Mouse (Mus musculus): ENCODE results near the gene Tff2. TPM values are rescaled to one million over a fixed set of nuclear protein-coding genes. Genes with fewer than 3 reads are reported as not detected.
A peak's percentile ranks its signal among the peaks of the same experiment; 100 is the strongest.

Gene Tff2
- total RNA-seq, 2 experiments from 2014 or later, result not detected

DNA sequence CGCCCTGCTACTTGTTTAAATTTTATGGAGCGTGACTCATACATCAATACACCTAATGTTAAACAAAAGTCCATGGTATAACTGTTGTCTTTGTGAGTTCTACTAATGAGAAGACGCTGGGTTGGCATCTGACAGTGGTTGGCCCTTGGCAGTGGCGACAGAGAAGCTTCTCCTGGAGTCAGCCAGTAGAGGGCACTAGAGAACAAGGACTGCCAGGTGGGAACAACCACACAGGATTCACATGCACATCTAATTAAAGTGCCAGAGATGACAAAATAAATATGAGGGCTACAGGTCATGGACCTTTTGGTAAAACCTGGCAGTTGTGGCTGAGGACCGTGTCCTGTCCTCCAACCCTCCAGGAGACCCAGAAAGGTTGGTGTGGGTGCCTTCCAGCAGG lies 5.7 kb downstream of the Tff2 start:
- peak; percentile 91 for ATAC-seq (replicated peaks; ENCODE audit: poor library complexity)

DNA sequence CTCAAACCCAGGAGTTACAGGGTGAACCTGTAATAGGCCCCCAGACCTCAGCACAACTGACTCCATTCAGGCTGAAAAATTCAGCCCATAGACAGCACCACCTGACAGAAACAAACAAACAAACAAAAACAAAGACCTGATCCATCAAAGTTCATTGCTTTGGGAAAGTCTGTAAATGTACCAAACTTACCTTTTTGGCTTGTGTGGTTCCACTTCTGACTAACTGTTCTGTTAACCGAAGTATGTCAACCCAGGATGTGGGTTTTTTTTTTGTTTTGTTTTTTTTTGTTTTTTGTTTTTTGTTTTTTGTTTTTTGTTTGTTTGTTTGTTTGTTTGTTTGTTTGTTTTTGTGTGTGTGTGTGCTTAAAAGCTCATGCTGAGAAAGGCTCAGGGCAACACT lies 7.3 kb downstream of the Tff2 start:
- ATAC-seq (replicated peaks; ENCODE audit: poor library complexity), result no peak

DNA sequence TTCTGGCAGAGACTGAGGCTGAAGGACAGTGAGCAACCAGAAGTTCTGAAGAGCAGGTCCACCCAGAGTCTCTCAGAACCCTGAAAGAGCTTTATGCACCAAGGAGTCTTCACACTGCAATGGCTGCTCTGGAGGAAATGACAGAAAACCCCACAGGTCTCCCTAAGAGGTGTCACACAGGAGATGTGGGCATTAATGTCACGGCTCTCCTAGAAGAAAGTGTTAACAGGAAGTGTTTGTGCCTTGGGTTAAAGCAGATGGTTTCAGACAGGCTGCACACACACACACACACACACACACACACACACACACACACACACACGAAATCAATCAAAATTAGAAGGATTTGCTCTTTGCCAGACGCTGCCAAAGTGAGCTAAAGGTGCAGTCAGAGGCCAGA lies 7.8 kb downstream of the Tff2 start:
- no peak for ATAC-seq (replicated peaks; ENCODE audit: poor library complexity)

DNA sequence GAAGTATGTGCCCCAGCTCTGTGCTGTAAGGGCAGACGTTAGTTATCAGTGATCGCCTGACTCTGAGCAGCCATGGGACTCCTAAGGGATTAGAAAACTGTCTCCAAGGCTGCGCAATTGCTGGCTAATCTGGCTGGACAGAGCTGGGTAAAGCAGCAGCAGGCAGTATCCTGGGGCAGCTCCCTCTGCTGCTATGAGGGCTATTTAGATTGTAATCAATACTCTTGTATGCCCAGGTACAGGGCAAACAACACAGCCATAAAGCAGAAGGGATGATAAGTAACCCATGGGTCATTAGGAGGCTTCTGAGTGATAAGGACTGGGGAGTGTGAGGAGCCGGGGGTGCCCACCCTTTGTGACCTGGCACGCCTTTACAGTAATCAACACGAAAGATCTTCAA lies 9.2 kb downstream of the Tff2 start:
- ATAC-seq (replicated peaks; ENCODE audit: poor library complexity), result no peak

DNA sequence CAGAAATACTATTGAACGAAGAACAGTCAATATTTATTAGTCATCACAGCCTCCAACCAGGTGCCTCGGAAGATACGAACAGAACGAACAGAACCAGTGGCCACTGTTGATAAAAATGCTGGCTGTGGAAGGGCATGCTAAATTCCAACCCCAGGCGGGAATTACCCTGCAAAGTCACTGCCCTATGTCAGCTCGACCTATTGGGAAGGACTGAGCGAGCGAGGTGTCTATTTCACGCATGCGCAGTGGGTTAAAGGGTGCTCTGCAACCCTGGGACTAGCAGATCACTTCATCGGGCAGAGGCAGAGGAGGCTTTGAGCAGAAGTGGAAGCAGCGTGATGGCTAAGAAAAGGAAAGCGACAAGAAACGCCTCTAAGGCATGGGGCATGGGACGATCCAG lies 10.3 kb downstream of the Tff2 start:
- no peak for ATAC-seq (replicated peaks; ENCODE audit: poor library complexity)

DNA sequence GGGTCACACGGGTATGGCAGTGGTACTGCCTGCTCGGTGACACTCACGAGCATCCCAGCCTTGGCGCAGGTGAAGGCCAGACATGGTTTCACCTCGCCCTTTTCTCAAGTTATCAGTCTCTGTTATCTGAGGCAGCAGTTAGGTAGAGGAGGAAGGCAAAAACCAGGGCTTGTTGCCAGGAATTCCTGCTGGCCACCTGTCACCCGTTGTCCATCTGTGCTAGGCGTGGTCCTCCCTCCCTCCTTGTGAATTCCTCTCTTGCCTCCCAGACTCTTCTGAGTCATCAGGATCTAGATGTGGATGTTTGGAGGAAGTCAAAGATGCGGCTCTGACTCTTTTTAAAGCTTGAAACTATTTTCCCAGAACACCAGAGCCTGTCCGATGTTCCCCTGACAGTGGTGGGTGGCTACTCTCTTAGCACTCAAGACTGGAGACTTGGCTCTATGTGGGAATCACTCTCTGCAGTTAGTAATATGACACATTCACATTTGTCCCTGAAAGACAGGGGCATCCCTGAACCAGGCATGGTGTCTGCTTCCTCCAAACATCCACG lies 12.7 kb downstream of the Tff2 start:
- ATAC-seq (replicated peaks; ENCODE audit: poor library complexity), result no peak

DNA sequence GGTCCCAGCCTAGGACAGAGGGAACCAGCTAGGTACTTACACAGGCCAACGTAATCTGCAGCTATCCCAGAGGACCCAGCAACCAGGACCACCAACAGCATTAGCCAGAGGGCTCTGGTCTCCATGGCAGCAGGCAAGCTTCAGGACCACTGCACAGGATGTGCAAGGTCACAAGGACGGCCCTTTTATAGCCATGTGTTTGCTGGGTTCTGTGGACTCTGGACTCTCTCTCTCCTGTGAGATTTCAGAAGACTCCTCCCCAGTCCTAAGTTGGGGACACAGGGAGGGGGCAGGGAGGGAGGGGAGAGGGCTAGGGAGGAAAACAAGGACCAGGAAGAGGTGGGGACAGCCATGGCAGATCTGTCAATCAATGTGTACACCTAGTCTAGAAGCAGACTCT lies 14.6 kb downstream of the Tff2 start, which contains the start of gene Tff3:
Gene Tff3 (minus strand): TSS at position 195 of the 400 bp plus-strand sequence.
- ATAC-seq (replicated peaks; ENCODE audit: poor library complexity), result no peak

DNA sequence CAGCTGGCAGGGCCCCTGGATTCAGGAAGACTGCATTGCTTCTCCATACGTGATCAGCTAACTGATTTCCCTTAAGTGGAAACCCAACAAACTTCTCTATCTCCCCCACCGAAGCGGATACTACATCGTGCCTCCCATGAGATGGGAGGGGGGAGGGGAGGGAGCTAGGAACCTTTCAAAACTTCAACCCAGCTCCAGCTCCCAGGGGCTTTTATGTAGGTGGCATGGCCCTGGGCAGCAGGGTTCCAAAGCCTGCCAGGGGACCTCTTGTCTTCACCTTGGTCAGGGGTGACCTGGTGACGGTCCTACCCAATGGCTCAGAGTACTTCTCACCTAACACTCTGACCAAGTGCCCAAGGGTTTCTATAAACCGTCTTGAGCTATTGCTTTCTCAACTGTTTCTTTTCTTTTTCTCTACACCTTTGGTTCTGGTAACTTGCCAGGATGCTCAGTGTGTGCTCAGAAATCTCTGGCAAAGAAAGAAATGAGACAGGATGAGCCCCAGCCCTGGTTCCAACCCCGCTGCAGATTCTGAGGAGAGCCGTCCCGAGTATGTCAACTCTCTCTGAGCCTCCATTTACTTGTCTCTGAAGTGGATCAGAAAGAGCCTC lies 15.3 kb downstream of the Tff2 start:
- no peak for ATAC-seq (replicated peaks; ENCODE audit: poor library complexity)

DNA sequence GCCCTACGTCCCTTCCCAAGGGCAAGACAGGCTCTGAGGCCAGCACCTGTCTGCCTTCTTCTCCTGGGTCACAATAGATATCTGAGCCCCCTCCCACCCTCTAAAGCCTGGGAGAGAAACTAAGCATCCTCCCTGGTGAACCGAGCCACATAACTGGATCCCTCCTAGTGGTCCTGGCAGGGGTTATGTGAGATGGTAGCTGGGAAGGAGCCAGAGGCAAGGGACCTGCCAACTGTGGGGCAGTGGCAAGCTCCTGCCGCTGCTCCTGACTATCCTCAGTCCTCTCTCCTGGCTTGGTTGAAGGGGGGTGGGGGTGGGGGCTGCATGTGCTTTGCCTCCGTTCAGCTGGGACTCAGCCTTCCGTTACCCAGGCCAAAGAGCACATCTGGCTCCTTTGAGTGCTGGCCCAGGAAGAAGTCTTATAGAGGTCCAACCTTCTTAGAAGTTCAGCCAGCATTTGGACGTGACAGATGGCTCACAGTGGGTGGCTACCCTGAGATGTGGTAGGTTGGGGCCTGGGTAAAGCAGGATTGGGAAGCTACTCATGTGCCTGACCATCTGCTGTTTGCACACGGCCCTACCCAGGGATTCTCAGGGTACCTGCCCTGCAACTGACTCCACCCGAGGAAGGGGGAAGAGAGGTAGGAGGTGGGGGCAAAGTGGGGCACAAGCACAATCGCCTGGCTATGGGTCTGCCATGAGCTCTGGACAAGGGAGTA lies 18.4 kb downstream of the Tff2 start:
- ATAC-seq (replicated peaks; ENCODE audit: poor library complexity), result no peak

DNA sequence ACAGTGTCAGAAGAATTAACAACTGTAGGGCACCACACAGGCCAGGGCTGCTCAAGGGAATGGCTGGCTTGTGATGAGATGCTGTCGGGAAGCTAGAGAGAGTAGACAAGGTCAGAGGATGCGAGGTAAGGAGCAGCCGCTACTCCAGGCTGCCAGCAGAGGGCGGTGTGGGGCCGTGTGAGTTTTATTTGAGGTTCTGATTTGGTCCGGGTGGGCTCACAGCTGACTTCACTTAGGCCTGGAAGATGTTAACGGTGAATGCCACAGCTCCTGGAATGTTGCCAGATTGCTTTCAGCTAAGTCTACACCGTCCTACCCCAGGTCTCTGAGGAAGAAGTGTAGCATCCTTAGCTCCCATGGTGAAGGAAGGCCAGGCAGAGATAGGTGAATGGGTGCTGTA lies 22.1 kb downstream of the Tff2 start:
- ATAC-seq (replicated peaks; ENCODE audit: poor library complexity), result 0 out of 2 replicates have a peak, but pooled peaks have one; percentile 60

DNA sequence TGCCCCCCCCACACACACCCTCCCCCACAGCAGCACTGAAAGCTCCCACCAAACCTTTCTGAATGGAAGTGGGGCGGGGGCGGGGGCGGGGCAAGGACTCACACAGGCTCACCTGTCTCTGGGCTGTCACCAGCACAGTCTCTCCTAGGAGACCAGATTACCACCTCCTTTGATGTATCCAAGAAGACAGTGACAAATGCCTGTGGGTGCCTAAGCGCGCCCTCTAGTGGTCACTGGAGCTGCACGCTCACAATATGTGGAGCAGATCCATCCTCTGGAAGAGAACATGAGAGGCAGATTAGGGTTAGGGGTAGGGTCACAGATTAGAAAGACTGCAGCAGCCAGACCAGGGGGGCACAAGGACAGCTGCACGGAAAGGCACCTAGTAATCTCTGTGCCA lies 24.7 kb downstream of the Tff2 start:
- ATAC-seq (replicated peaks; ENCODE audit: poor library complexity), result peak; percentile 80

DNA sequence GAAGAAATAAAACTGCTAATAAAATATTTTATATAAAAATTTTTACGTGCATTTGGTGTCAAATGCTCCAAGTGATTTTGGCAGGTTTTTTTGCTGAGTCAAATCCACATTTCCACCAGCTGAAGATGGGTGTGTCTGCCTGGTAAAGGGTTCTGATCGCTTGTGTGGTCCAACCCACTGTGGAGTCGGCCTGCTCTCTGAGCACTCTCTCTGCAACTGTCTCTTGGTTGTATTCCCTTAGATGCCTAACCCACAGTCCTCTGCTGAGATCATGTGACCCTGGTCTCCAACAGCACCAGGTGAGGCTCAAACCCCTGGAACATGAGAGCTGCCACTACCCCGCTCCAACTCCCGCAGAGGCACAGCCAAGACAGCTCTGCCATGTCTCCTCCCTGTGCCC lies 26.1 kb downstream of the Tff2 start:
- ATAC-seq (replicated peaks; ENCODE audit: poor library complexity), result no peak

DNA sequence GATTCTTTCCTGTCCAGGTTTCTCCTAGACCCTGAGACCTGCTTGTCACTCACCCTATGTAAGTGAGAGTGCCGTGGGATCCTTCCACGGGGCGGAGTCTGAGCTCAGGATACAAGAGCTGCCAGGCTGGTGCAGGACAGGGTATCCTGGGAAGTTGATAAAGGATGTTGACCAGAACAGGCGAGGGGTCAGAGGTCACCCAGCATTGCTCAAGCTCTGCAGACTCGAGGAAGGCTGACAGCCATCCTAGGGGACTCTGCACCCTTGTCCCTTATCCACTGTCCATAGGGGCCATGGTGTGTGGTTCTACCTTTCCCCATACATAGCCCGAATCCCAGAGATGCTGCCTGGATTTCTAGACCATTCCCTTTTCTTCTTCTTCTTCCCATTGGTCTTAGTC lies 28.0 kb downstream of the Tff2 start:
- no peak for ATAC-seq (replicated peaks; ENCODE audit: poor library complexity)

DNA sequence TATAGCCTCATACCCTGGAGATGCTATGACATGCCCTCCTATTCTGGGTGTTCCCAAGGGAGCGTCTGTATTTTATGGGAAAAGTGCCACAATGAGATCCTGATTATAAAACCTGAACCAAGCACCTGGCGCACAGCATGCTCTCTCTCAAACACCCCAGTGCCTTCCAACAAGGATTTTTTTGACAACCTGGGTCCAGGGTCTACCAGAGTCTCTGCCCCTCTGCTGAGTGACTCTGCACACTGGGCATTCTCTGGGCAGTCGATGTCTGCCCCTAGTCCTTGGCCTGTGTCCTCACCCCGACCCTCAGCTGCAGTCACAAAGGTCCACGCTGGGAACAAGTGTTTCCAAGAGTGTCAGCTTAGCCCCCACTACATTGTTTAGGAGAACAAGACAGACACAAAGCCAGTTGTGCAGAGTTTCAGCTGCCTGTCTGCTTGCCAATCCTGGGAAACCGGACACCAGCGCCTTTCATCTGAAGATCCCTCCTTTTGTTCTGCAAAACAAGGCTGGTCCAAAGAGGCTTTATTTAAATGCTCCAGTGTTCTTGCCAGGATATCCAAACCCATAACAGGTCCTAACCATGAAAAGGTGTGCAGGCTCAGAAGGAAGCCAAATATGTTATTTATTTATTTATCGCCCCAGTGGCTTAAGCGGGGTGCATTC lies 30.8 kb downstream of the Tff2 start:
- no peak for ATAC-seq (replicated peaks; ENCODE audit: poor library complexity)

DNA sequence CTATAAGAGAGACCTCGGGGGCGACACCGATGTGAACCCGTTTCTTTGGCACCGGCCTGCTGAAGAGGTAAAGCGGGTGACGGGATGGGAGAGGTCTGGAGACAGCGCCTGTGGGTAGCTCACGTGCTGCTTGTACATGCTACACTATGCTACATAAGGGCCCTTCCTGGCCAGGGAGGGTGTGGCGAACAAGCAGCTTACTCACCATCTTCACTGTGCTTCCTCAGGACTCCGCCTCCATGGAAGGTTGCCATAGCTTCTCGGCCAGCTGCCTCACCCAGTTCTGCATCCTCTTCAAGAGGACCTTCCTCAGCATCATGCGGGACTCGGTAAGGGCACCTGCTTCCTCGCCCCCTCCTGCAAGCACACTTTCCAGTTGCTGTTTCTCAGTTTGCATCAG lies 35.7 kb downstream of the Tff2 start:
- peak; percentile 54; the same call in 1 of the 2 replicates for ATAC-seq (replicated peaks; ENCODE audit: poor library complexity)

DNA sequence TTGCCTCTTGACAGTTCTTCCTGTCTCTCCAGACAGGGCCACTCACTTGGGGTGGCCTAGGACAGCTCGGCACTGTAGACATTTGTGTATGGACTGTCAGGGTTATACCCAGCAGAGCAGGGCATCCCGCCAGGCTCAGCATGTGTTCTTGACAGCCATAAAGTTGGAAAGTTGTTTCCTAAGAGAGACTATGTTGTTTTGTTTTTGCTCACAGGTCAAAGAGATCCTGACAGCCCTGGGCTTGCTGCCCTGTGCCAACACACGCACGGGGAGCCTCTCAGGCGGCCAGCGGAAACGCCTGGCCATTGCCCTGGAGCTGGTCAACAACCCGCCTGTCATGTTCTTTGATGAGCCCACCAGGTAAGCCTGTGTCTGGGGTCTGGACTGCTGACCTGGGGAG lies 40.3 kb downstream of the Tff2 start:
- ATAC-seq (replicated peaks; ENCODE audit: poor library complexity), result no peak

DNA sequence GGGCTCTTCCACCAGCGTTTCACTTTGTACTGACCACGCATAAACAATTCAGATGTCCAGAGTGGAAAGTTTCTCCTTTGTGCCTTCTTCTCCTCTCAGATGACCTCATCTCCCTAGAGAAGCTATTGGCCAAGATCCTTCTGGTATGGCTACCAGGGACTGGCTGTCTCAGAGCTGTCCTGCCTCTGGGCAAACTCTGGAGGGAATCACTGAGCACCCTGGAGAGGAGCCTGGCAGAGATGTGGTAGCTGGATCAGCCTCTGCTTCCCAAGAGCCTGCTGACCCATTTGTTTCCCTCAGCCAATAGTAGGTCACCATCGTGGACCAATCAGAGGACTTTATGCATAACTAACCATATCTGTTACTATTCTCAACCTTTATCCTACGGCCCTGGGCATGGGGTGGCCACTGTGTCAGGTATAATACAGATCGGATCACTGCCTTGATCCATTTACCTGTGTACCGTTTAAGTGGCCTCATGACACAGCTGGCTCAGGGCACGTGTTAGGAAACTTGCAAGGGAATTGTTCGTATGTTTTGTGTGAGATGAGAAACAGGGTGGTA lies 41.0 kb downstream of the Tff2 start:
- no peak for ATAC-seq (replicated peaks; ENCODE audit: poor library complexity)

DNA sequence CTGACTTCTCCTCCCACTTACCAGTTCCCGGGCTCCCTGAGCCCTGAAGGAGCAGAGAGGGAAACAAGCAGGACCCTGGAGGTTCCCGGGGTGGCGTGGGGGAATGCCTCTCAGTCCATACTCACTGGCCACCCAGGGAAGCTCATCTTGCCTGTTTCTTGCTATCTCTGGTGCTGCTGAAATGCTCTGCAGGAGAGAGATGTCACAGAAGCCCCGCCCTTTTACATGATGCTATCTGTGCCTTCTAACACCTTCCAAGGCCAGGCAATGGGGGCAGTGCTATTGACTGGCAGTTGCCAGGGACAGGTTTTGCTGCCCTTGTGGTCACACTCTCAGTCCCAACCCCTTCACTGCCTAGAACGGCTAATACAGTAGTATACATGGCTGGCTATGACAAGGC lies 45.3 kb downstream of the Tff2 start:
- ATAC-seq (replicated peaks; ENCODE audit: poor library complexity), result 0 out of 2 replicates have a peak, but pooled peaks have one; percentile 20

DNA sequence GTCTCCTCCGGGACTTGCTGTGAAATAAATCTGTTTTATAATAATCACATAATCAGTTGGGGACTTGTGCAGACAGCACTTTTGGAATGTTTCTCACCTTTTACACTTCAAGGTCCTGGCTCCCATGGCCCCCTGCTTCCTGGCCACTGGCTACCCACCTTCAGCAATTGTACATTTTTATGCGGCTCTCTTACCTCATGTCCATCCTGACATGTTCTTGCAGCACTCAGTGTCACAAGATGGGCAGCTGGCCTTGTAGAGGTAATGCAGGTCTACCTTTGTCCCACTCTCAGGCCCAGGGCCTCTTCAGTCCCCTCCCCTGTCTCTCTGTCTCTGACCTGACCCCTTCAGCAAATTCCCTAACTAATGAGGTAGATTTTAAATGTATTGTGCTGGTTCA lies 47.2 kb downstream of the Tff2 start:
- ATAC-seq (replicated peaks; ENCODE audit: poor library complexity), result no peak

DNA sequence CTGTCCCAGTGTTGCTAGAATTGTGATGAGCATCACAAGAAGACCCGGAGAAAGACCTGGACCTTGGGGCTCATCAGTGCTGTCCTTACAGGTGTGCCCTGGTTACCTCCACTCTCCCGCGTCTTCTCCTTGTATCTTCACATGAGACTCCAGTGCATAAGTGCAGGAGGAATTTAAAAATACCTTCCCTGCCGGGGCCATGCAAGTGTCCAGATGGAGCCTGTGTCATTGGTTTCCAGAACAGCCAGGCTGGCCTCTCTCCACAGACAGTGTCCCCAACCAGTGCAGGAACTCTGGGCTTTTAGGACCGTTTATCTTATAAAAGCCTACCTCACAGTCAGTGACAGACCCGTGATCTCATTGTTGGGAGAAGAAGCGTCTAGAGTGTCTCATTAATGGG lies 48.5 kb downstream of the Tff2 start:
- no peak for ATAC-seq (replicated peaks; ENCODE audit: poor library complexity)

DNA sequence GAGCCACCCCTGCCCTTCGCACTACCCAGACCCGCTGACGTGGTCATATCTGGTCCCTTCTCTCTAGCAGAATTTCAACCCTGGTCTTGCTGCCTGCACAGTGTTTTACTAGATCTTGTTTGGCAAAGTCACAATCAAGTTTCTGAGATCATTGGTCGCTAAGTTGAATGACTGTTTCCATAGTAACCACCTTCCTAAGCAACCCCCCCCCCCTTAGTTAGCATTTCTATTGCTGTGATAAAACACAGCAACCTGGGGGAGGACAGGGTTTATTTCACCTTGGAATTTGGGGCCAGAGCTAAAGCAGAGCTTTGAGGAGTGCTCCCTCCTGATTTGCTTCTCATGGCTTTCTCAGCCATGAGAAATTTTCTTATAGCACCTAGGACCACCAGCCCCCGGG lies 49.3 kb downstream of the Tff2 start:
- no peak for ATAC-seq (replicated peaks; ENCODE audit: poor library complexity)
